Mouse (Mus musculus) hindlimb bud, embryonic 11.5 days (tissue): ENCODE measurements around the gene Usp48.

Source experiments
- DNase-seq: peaks from one replicate; pipeline ENCODE4 v3.0.0-alpha.2; 2012; ENCODE audit warnings: low read depth, low spot score; ENCODE audit errors: extremely low spot score

Usp48 gene

DNA sequence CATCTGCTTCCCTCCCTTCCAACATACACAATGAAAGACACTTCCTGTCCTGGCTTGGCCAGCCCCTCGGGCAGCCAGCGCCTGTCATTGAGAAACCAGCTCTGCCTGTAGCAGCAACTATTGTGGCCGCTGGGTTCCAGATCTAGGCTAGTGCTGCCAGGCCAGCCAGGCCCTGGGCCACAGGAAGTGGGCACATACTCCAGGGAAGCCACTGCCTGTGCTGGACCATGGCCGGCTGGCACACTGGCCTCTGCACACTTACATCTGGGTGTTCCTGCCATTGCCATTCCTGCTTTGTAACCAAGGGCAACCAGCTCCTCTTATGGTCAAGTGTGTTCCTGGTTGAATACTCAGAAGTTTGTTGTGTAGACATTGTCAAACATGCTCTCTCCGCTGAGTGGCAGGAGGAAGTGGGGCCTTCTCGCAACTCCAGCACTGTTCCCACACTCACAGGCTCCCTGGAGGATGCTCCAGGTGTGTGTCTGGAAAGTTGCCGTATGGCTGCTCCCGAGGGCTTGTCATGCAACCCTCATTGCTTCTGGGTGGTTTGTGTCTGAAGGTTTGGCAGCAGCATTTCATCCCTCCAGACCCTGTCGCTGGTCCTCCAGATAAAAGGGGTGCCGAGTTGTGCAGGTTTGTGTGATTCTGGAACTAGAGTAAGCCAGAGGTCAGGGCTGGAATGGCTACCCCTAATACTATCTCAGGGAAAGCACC, 67.0 kb downstream of the Usp48 start:
- no peak for DNase-seq

DNA sequence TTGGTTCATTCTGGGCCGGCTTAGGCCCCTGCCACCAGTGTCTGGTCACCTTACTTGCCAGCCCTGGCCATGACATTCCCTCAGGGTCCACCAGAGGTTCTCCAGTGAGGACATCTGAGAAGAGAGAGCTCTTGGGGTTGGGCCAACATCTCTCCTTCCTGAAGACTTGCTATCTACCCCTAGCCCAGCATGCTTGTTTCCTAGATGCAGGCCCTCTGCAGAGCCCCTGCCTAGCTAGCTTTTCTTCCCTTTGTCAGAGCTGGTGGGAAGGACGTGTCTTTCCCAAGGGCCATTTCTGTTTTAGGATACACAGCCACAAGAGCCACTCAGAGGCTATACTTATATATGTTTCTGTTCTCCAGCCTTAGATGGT, 67.5 kb downstream of the Usp48 start:
- no peak for DNase-seq

GRCm38 (mm10) chr4:137661547-137661946, 68.0 kb downstream of the Usp48 start:
- no peak for DNase-seq

- DNase-seq, result no peak
Observed at GRCm38 (mm10) chr4:137663491-137663890, 69.9 kb downstream of the Usp48 start.

DNA sequence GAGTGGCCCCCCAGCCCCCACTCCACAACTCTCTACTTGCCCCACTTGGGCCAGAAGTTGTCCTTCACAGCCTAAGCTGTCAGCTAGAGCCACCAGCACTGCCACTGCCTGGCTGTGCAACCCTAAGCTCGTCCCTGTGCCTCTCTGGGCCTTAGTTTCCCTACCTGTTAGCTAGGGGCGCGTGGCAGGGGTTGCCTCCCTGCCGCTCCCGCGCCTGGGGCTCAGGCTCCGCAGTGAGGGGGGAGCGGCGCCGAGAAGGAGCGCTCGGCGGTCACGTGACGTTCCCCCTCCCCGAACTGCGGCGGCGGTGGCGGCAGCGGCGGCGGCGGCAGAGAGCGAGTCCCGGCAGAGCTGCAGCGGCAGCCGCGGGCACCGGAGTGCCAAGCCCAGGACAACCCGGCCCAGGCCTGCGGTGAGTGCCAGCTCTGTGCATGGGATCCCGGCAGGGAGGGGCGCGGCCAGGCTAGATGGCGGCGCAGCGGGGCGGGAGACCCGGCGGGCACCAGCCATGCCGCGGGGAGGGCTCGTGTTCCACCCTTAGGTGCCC, 71.0 kb downstream of the Usp48 start, which contains the start of gene Rap1gap:
Gene Rap1gap (plus strand): TSS at position 294 of the 547 bp plus-strand sequence.
- DNase-seq, result no peak

DNA sequence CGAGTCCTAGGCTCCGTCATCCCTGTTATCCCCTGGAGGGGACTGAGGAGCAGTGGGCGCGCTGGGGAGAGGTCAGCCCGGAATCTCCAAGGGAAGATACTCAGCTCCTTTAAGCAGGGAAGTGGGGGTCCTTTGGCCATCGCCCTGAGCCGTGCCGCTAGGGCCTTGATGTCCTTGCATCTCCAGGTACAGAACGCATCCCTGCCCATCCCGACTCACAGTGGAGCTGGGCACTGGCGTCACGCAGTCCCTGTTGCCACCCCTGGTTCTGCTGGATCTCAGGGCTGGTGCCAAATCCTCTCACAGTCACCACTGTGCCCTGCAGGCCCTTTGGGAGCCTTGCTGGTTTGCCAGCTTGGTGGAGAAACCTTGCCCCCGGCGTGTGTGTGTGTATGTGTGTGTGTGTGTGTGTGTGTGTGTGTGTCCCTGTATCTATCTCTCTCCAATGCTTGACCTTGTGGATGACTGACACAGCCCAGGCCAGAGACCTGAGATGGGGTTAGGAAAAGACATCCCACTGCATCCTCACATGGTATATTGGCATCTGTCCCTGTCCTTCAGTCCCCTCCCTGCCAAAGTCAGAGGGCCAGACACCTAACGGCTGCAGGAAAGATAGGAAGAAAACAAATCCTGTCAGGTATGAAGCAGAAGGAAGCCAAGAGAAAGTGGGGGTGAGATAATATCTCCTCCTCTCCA, 71.6 kb downstream of the Usp48 start:
- no peak for DNase-seq

GRCm38 (mm10) chr4:137665791-137666190, 72.2 kb downstream of the Usp48 start:
- no peak for DNase-seq

DNA sequence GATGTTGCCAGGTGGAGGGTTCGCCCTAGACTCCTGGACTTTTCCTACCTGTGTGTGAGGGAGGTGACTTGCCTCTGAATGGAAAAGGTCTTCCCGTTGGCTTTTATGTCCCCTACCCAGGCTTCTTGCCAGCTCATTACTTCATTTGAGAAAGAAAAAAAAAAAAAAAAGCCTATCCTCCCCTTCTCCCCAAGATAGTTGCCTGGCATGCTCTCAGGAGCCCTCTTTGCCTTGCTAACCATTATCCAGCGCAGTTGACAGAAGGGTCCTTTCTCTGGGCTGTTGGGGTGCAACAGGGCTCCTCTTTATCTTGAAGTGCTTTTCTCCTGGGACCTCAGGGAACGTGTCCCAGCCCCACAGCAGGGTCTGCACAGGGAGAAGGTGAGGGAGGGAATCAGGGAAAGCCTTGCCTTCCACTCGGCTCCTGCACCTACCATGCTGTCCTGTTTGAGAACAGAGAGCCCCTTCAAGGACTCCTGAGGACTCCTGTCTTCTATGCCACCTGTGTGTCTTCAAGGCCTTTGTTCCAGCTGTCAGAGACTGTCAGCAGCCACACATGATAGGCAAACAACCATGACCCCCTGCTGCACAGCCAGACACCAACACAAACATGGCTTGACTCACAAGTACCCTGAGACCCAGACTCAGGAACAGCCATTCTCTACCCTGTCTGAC, 72.9 kb downstream of the Usp48 start:
- DNase-seq, result no peak

DNA sequence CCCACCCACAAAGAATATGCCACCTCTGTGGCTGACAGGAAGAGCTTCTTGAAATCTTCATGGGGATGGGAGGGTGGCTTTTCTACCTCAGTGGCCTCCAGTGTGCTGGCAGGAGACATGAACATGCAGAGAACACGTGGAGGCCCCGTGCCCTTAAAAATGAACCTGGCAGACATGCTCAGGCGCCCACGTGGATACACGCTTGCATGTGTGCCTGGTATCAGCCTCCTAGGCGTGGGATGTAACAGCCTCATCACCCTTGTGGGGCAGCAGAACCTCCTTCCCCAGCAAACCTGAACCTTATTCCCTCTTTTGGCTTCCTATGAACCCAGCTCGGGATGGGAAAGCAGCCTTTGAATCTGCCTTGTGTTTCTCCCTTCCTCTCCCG, 73.4 kb downstream of the Usp48 start:
- no peak for DNase-seq

- DNase-seq, result no peak
Observed at GRCm38 (mm10) chr4:137667747-137668146, 74.2 kb downstream of the Usp48 start.

DNA sequence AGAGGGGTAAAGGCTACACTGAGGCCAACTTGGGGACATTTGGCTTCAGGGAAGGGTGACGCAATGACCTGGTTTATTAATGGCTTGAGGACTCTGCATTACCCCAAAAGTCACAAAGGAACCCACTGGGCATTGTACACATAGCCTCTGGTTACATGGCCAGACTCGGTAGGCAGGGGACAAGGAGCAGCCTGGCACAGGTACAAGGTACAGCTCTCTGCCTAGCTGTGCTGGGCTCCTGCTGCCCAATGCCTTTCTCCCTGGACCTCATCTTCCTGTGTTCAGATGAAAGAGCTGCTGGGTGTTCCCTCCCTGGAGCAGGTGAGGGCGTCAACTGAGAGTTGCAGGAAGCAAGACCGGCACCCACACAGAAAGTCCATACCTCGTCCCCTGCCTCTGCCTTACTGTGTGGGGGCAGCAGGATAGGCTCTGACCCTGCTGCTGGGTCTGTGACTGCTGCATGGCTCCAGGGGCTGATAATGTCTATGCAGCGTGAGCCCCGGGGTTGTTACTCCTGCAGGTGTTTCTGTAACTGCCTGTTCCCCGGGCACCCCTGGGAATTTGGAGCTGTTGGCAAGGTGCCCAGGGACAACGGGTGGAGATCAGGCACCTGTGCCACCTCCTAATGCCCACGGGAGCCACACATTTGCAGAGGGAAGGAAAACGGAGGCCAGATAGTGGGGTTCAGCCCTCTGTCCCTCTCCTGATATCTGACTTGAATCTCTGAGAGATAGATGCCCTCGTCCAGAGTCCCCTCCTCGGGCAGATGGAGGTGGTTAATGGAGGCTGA, 78.4 kb downstream of the Usp48 start:
- no peak for DNase-seq

DNA sequence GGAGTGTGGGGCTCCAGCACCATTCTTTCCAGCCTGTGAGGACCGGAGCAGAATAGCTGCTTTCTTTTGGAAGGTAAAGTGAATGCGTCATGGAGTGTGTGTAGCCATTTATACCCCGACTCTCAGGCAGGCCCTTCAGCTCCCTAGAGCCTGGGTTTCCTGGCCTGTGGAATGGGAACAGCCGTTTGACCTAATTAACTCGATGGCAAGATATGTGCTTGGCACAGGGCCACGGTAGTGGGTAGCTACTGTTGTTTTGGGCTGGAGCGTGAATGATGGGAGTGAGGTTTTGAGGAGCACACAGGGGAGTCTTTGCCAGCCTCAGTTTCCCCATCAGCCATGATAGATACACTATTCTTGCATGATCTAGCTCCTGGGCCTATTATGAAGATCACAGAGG, 82.0 kb downstream of the Usp48 start:
- no peak for DNase-seq

DNA sequence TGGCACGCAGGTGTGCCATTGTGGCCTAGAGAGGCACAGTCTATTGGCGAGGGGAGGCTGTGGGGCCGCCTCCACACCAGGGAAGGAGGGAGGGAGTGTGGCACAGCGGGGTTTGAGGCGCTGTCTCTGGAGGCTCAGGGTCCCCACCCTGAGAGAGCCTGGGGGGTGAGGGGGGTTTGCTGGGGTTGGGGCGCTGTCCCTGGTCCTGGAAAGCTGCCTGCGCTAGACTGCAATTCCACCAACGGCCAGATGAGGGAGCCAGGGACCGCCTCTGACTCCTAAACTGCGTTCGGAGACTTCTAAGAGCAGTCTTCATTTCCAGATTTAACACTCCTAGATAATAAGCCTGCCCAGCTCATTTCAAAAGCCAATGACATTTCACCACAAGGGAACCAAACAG, 82.5 kb downstream of the Usp48 start:
- peak; percentile 28 for DNase-seq

DNA sequence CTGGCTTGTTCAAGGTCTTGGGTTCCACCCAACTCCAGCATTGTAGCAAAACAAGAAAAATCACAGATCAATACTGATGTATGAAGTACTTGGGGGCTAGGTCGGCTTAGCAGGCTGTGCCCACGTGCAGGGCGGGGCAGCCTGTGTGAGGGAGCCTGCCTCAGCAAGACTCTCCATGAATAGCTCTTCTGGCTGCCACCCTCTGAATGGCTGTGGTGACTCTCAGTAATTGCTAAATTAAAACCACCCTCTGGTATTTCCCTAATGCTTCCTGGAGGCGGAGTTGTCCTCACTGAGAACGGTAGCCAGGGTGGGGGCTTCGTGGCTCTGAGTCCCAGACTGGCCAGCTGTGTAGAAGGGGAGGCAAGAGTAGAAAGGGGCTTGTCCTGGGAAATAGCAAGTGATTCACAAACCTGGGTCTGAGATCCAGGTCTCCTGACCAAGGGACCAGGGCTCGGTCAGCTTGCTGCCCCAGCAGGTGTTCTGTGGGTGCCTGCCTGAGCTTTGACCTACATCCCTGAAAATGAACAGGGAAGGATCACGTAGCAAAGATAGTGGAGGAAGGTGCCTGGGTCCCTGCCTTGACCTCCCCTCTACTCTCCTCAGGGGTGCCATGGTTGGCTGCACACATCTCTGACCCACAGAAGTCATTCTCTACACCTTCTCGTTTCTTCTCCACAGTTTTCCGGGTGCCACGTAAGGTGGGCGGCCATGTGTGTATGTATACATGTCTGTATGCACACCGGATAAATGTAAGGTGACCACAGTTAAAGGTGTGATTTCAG, 83.3 kb downstream of the Usp48 start:
- no peak for DNase-seq

GRCm38 (mm10) chr4:137677906-137678305, 84.4 kb downstream of the Usp48 start:
- DNase-seq, result no peak

GRCm38 (mm10) chr4:137678568-137678967, 85.0 kb downstream of the Usp48 start:
- no peak for DNase-seq

DNA sequence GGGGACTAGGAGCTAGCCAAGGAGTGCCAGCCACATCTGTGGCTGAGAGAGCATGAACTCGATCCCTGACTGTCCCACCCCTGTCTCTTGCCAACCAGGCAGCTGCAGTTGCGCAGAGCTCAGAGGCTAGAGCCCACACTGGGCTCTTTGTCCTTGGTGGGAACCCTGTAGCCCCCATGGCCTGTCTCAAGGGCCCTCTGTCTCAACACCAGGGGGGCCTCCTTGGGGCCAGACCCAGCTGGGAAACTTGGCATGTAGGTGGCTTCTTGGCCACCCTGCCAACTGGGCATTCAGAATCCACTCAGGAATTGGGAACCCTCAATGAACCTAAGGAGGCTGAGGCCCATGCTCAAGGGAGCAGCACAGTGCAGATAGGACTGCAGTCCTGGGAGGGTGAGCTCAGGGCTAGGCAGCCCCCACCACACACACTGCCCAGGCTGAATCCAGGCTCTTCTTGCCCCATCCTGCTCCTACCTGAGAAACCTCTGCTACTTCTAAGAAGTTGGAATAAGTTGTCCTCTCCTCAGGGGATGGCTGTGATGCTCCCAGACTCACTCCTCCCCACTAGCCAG, 86.5 kb downstream of the Usp48 start:
- DNase-seq, result no peak

DNA sequence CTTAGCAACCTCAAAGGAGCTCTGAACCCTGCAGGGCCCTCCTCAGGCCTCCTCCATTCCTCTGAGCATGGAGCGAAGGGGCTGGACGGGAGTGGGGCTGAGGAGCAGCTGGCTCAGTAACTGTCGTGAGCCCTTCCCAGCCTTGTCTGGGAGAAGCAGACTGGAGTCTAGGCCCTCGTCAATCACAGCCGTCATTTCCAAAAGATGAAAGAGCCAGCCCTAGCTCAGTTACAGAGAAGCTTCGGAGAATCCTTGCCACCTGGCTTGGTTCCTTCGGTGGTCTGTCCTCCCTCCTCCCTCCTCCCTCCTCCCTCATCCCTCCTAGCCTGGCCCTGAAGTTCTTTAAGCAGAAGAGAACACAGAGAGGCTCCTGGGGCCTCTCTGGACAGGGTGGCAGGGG, 87.2 kb downstream of the Usp48 start:
- no peak for DNase-seq

DNA sequence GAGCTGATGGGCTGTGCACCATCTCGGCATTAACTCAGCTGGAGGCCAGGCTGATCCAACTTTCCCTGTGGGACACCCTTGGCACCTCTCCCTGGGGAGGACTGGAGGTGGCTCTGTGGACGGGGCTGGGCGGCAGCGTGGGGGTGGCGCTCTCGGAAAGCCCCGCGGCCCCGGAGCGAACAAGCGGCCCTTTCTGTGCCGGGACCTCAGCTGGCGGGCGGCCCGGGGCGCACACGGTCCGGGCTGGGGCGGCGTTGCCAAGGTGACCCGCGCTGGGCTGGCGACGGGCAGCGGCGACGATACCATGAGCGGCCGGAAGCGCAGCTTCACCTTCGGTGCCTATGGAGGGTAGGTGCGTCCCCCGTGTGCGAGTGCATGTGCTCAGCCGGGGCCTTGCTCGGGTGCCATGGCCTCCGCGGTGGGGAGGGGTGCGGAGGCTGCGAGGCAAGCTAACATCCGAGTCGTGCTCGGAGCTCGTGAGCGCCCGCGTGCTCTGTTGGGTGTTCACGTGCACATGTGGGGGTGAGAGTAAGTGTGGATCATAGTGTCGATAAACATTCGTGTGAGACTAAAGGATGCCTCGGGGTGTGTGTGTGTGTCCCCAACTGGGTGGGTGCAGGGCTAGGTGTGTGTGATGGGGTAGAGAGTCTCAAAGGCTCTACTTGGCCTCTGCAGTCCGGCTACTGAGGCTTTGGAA, 88.0 kb downstream of the Usp48 start:
- DNase-seq, result no peak
